Mouse (Mus musculus): ENCODE measurements around the gene Lrmda. TPM values are rescaled to one million over a fixed set of nuclear protein-coding genes. Genes with fewer than 3 reads are reported as not detected.

The Lrmda gene
- polyA plus RNA-seq, 1 experiment, result 20.1 TPM

- TF ChIP-seq CTCF (IDR thresholded peaks at IDR 0.05; ENCODE audit: low read depth, low read length) (no peak), POLR2A (IDR thresholded peaks at IDR 0.05; ENCODE audit: borderline replicate concordance, low read depth, low read length) (no peak)
- Histone ChIP-seq H3K4me3 (ENCODE audit: insufficient read depth, low read length) (no peak overlapping the region), H3K4me1 (ENCODE audit: control insufficient read depth, insufficient read depth, low read length) (no peaks in the 10 kb centered on the region), H3K27ac (ENCODE audit: insufficient read depth, low read depth, low read length) (no peak overlapping the region)
Observed at GRCm38 (mm10) chr14:23057987-23058386, 1038.5 kb downstream of the Lrmda start.

GRCm38 (mm10) chr14:23078719-23079118 is 1059.2 kb downstream of the Lrmda start:
- H3K4me3 ChIP-seq (ENCODE audit: insufficient read depth, low read length), result no peak overlapping the region
- TF ChIP-seq POLR2A (IDR thresholded peaks at IDR 0.05; ENCODE audit: borderline replicate concordance, low read depth, low read length), result no peak
- TF ChIP-seq CTCF (IDR thresholded peaks at IDR 0.05; ENCODE audit: low read depth, low read length), result no peak
- H3K4me1 ChIP-seq (ENCODE audit: control insufficient read depth, insufficient read depth, low read length), result no peaks in the 10 kb centered on the region

GRCm38 (mm10) chr14:23084241-23084773 is 1064.8 kb downstream of the Lrmda start:
- no peaks in the 10 kb centered on the region for H3K4me1 ChIP-seq (ENCODE audit: control insufficient read depth, insufficient read depth, low read length)
- H3K4me3 ChIP-seq (ENCODE audit: insufficient read depth, low read length), result no peak overlapping the region
- TF ChIP-seq POLR2A (IDR thresholded peaks at IDR 0.05; ENCODE audit: borderline replicate concordance, low read depth, low read length) (no peak), CTCF (IDR thresholded peaks at IDR 0.05; ENCODE audit: low read depth, low read length) (no peak)
- no peak overlapping the region for H3K27ac ChIP-seq (ENCODE audit: insufficient read depth, low read depth, low read length)

More at GRCm38 (mm10) chr14:23078719-23079118, 1059.2 kb downstream of the Lrmda start:
- no peak overlapping the region for H3K27ac ChIP-seq (ENCODE audit: insufficient read depth, low read depth, low read length)

- Histone ChIP-seq H3K4me3 (ENCODE audit: insufficient read depth, low read length) (no peak overlapping the region), H3K4me1 (ENCODE audit: control insufficient read depth, insufficient read depth, low read length) (no peaks in the 10 kb centered on the region), H3K27ac (ENCODE audit: insufficient read depth, low read depth, low read length) (no peak overlapping the region)
- TF ChIP-seq POLR2A (IDR thresholded peaks at IDR 0.05; ENCODE audit: borderline replicate concordance, low read depth, low read length) (no peak), CTCF (IDR thresholded peaks at IDR 0.05; ENCODE audit: low read depth, low read length) (no peak)
Observed at GRCm38 (mm10) chr14:23084797-23085196, 1065.3 kb downstream of the Lrmda start.

GRCm38 (mm10) chr14:23093306-23093705 is 1073.8 kb downstream of the Lrmda start:
- no peak for TF ChIP-seq CTCF (IDR thresholded peaks at IDR 0.05; ENCODE audit: low read depth, low read length)
- TF ChIP-seq POLR2A (IDR thresholded peaks at IDR 0.05; ENCODE audit: borderline replicate concordance, low read depth, low read length), result no peak
- H3K4me3 ChIP-seq (ENCODE audit: insufficient read depth, low read length), result no peak overlapping the region
- H3K27ac ChIP-seq (ENCODE audit: insufficient read depth, low read depth, low read length), result no peak overlapping the region
- H3K4me1 ChIP-seq (ENCODE audit: control insufficient read depth, insufficient read depth, low read length), result no peaks in the 10 kb centered on the region

- H3K27ac ChIP-seq (ENCODE audit: insufficient read depth, low read depth, low read length), result no peak overlapping the region
- no peak for TF ChIP-seq POLR2A (IDR thresholded peaks at IDR 0.05; ENCODE audit: borderline replicate concordance, low read depth, low read length)
- no peak for TF ChIP-seq CTCF (IDR thresholded peaks at IDR 0.05; ENCODE audit: low read depth, low read length)
- H3K4me3 ChIP-seq (ENCODE audit: insufficient read depth, low read length), result no peak overlapping the region
- H3K4me1 ChIP-seq (ENCODE audit: control insufficient read depth, insufficient read depth, low read length), result no peaks in the 10 kb centered on the region
Observed at GRCm38 (mm10) chr14:23094546-23095157, 1075.1 kb downstream of the Lrmda start.

- Histone ChIP-seq H3K27ac (ENCODE audit: insufficient read depth, low read depth, low read length) (no peak overlapping the region), H3K4me3 (ENCODE audit: insufficient read depth, low read length) (no peak overlapping the region), H3K4me1 (ENCODE audit: control insufficient read depth, insufficient read depth, low read length) (no peaks in the 10 kb centered on the region)
- TF ChIP-seq POLR2A (IDR thresholded peaks at IDR 0.05; ENCODE audit: borderline replicate concordance, low read depth, low read length) (no peak), CTCF (IDR thresholded peaks at IDR 0.05; ENCODE audit: low read depth, low read length) (no peak)
Observed at GRCm38 (mm10) chr14:23095158-23096016, 1075.9 kb downstream of the Lrmda start.

DNA sequence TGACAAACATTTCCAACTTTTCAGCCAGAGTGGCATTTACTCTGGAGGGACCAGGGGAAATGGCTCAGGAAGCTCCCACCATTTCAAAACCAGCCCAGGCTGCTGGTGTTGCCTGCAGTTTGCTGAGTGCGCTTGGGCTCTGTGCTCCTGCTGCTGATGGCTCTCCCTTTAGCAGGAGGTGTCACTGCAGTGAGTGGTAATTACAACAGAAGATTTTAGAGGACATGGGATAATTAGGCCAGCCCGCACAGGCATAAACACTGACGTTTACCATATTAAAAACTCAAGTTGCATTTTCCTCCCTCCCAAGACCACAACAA is 1076.5 kb downstream of the Lrmda start:
- Histone ChIP-seq H3K4me1 (ENCODE audit: control insufficient read depth, insufficient read depth, low read length) (no peaks in the 10 kb centered on the region), H3K4me3 (ENCODE audit: insufficient read depth, low read length) (no peak overlapping the region), H3K27ac (ENCODE audit: insufficient read depth, low read depth, low read length) (no peak overlapping the region)
- TF ChIP-seq CTCF (IDR thresholded peaks at IDR 0.05; ENCODE audit: low read depth, low read length) (no peak), POLR2A (IDR thresholded peaks at IDR 0.05; ENCODE audit: borderline replicate concordance, low read depth, low read length) (no peak)

DNA sequence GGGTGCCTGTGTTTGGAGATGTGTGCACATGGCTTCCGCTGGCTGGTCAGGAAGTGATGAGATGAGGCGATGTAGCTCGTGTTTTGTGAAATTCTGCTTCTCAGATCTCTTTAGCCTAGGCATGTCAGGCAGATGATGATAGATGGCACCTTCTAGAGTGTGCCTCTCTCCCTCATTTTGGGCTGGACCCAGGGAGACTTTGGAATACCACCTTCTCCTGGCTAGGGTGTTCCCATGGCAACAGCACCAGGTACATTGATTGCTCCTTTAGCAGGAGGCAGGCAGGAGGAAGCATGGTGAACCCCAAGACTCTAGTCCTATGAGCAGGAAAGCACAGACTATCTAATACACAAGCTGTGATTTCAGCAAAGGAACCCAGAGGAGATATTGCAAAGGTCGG is 1076.9 kb downstream of the Lrmda start:
- Histone ChIP-seq H3K4me3 (ENCODE audit: insufficient read depth, low read length) (no peak overlapping the region), H3K4me1 (ENCODE audit: control insufficient read depth, insufficient read depth, low read length) (no peaks in the 10 kb centered on the region), H3K27ac (ENCODE audit: insufficient read depth, low read depth, low read length) (no peak overlapping the region)
- TF ChIP-seq CTCF (IDR thresholded peaks at IDR 0.05; ENCODE audit: low read depth, low read length) (no peak), POLR2A (IDR thresholded peaks at IDR 0.05; ENCODE audit: borderline replicate concordance, low read depth, low read length) (no peak)

Other genes with a start within 250 kb of the Lrmda start
- gene Vdac2, start 194.5 kb upstream of the Lrmda start, polyA plus RNA-seq (2012; ENCODE audit: insufficient read depth, insufficient read length, missing spikeins), result 211 and 222 TPM in 2 replicates
- gene Comtd1, start 170.7 kb upstream of the Lrmda start, polyA plus RNA-seq (2012; ENCODE audit: insufficient read depth, insufficient read length, missing spikeins), result 15.5 and 23.1 TPM in 2 replicates
- 0.76 and 1.0 TPM in 2 replicates for gene Zfp503, start 30.1 kb upstream of the Lrmda start, polyA plus RNA-seq (2012; ENCODE audit: insufficient read depth, insufficient read length, missing spikeins)